Mouse (Mus musculus) lung, postnatal 0 days (tissue): ENCODE measurements around the gene Glyr1. TPM values are rescaled to one million over a fixed set of nuclear protein-coding genes. Genes with fewer than 3 reads are reported as not detected.

Source experiments
- ATAC-seq: fragments of 200-750 bp; cut with Nextera tagmentation; 2 replicates; pipeline ENCODE4 v1.8.0; 2017; ENCODE audit warnings: moderate library complexity
- DNase-seq: peaks from one replicate; pipeline ENCODE4 v3.0.0-alpha.2; 2016; ENCODE audit warnings: low spot score
- H3K27ac ChIP-seq: fragments of 300-500 bp; sonication (generic); 2 replicates; pipeline ENCODE4 v1.5.1; 2014; ENCODE audit warnings: antibody characterized with exemption, mild to moderate bottlenecking, low read length, mixed read lengths
- H3K27me3 ChIP-seq: fragments of 300-500 bp; sonication (generic); replicated peaks from 2 replicates; pipeline ENCODE4 v1.6.1; 2014; ENCODE audit warnings: low read length, mixed read lengths; ENCODE audit not compliant: insufficient read depth
- H3K36me3 ChIP-seq: fragments of 300-500 bp; sonication (generic); 2 replicates; pipeline ENCODE4 v1.6.1; 2014; ENCODE audit warnings: low read length, mixed read lengths; ENCODE audit not compliant: insufficient read depth
- H3K4me1 ChIP-seq: fragments of 300-500 bp; sonication (generic); 2 replicates; pipeline ENCODE4 v1.6.1; 2014; ENCODE audit warnings: antibody characterized with exemption, low read depth, low read length, mixed read lengths; ENCODE audit not compliant: insufficient read depth
- H3K4me2 ChIP-seq: fragments of 300-500 bp; sonication (generic); replicated peaks from 2 replicates; pipeline ENCODE4 v1.6.1; 2014; ENCODE audit warnings: low read depth, mild to moderate bottlenecking, low read length, moderate library complexity, mixed read lengths
- H3K4me3 ChIP-seq: fragments of 300-500 bp; sonication (generic); 2 replicates; pipeline ENCODE4 v1.5.1; 2014; ENCODE audit warnings: low read depth, low read length
- H3K9ac ChIP-seq: fragments of 300-500 bp; sonication (generic); replicated peaks from 2 replicates; pipeline ENCODE4 v1.6.1; 2014; ENCODE audit warnings: low read depth, mild to moderate bottlenecking
- H3K9me3 ChIP-seq: fragments of 300-500 bp; sonication (generic); 2 replicates; pipeline ENCODE4 v1.6.1; 2016; ENCODE audit warnings: low read length, mixed read lengths
- CTCF ChIP-seq: IDR thresholded peaks from 2 replicates; pipeline ENCODE4 v1.5.1; 2016; ENCODE audit warnings: antibody characterized with exemption, mild to moderate bottlenecking
- EP300 ChIP-seq: IDR thresholded peaks from 2 replicates; pipeline ENCODE4 v1.6.1; 2016; ENCODE audit warnings: antibody characterized with exemption, mild to moderate bottlenecking, control low read depth
- WGBS: fragments of 180-500 bp; shearing (Covaris S2); extraction: QIAGEN DNeasy Blood & Tissue Kit; methylation state at CpG from one replicate; pipeline ENCODE4 v1.1.7; 2014; 5-methylcytosine and 5-hydroxymethylcytosine counted together
- polyA plus RNA-seq: library from polyadenylated mRNA; unstranded; fragments of >200 nt; fragmentation: Nextera tagmentation; extraction: Ambion mirVana; gene quantifications from 2 replicates; pipeline ENCODE4 v1.2.1, GENCODE M21; 2015

The Glyr1 gene
- polyA plus RNA-seq, 1 experiment from 2014 or later, result 75.8 TPM

DNA sequence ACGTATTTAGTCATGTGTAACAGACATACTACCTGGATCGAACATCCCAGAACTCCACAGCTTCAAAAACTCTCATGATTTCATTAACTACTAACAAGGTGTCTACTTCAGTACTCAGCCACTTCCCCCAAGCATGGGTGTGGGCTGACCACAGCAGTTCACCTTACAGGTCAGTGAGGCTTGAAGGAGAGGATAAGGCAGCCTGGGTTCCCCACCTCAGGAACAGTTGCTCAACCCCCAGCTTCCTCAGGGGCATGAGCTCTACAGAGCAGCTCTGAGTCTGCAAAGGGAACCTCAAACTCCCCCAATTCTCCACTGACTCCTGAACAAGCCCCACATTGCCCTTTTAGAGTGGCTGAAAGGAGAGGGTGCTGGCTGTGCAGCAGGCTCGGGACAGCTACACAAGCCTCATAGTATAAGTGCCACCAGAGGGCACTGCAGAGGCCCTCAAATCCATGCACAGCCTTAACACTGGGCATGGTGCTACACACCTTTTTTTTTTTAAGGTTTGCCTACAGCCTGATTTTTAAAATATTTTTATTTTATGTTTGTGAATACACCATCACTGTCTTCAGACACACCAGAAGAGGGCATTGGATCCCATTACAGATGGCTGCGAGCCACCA is 69.8 kb downstream of the Glyr1 start:
- H3K4me2 ChIP-seq, result no peak overlapping the region
- no peak overlapping the region for H3K4me3 ChIP-seq
- H3K27ac ChIP-seq, result no peak overlapping the region
- ATAC-seq (peak; percentile 72), DNase-seq (peak; percentile 70)
- TF ChIP-seq EP300 (no peak), CTCF (peak; percentile 75)
- H3K36me3 ChIP-seq, result no peaks in the 10 kb centered on the region
- no peaks in the 10 kb centered on the region for H3K9me3 ChIP-seq
- H3K4me1 ChIP-seq, result no peaks in the 10 kb centered on the region
- 69% methylated on average over 4 of the region's 4 CpGs for WGBS
- no peaks in the 10 kb centered on the region for H3K27me3 ChIP-seq
- H3K9ac ChIP-seq, result no peak overlapping the region

DNA sequence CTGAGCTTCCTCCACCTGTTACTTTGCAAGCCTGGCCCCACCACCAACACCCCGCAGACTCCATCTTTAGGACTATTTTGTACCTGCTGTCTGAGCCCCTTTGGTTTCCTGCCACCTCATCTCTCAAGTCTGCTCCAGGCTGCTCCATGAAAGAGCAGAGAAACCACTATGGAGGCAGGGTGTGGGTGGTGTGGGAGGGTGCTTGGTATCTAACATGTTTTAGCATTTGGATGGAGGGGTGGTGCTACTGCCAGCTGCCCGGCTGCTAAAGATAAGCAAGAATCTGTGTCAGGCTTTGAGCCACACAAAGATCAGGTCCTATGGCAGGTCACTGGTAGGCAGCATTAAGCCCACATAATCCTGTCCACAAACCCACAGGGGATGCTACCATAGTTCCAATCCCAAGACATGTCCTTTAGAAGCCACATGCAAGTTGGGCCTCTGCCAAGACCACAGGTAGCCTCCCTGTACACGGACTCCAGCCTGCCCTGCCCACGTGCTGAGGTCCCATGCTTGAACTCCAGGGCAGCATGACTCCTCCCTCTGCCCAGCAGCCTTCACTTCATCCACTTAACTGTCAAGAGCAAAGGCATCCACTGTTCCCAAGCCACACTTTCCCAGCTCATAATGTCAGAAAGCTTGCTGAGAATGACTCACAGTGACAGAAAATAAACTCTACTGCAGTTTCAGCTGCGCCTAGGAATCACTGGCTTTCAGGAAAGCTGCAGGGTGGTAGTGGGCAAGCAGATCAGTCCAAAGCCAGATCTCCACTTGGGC is 71.2 kb downstream of the Glyr1 start:
- Histone ChIP-seq H3K4me3 (no peak overlapping the region), H3K4me2 (no peak overlapping the region), H3K27ac (0 out of 2 replicates have a peak overlapping the region, but pooled peaks have one; percentile 47), H3K27me3 (no peaks in the 10 kb centered on the region), H3K9ac (no peak overlapping the region), H3K9me3 (no peaks in the 10 kb centered on the region), H3K4me1 (no peaks in the 10 kb centered on the region), H3K36me3 (no peaks in the 10 kb centered on the region)
- WGBS, result 41% methylated on average over 5 of the region's 5 CpGs
- DNase-seq (peak; percentile 87), ATAC-seq (peak; percentile 95)
- TF ChIP-seq EP300 (no peak), CTCF (no peak)

- TF ChIP-seq EP300 (no peak), CTCF (no peak)
- WGBS, result 57% methylated on average over 2 of the region's 2 CpGs
- DNase-seq (no peak), ATAC-seq (no peak)
- no peaks in the 10 kb centered on the region for H3K36me3 ChIP-seq
- H3K27me3 ChIP-seq, result no peaks in the 10 kb centered on the region
- H3K27ac ChIP-seq, result no peak overlapping the region
- no peak overlapping the region for H3K9ac ChIP-seq
- H3K4me1 ChIP-seq, result no peaks in the 10 kb centered on the region
- no peak overlapping the region for H3K4me2 ChIP-seq
- H3K4me3 ChIP-seq, result no peak overlapping the region
- no peaks in the 10 kb centered on the region for H3K9me3 ChIP-seq
Measured at GRCm38 (mm10) chr16:4976180-4976579, 73.5 kb downstream of the Glyr1 start.

GRCm38 (mm10) chr16:4974521-4974920 is 75.1 kb downstream of the Glyr1 start:
- no peak overlapping the region for H3K4me3 ChIP-seq
- H3K4me1 ChIP-seq, result no peaks in the 10 kb centered on the region
- TF ChIP-seq CTCF (no peak), EP300 (no peak)
- no peaks in the 10 kb centered on the region for H3K36me3 ChIP-seq
- no peaks in the 10 kb centered on the region for H3K27me3 ChIP-seq
- H3K9me3 ChIP-seq, result no peaks in the 10 kb centered on the region
- H3K4me2 ChIP-seq, result no peak overlapping the region
- H3K9ac ChIP-seq, result no peak overlapping the region
- no peak for DNase-seq
- no peak for ATAC-seq
- WGBS, result 86% methylated on average over 5 of the region's 5 CpGs
- H3K27ac ChIP-seq, result no peak overlapping the region

GRCm38 (mm10) chr16:4971626-4972025 is 78.0 kb downstream of the Glyr1 start:
- 58% methylated on average over 4 of the region's 4 CpGs for WGBS

DNA sequence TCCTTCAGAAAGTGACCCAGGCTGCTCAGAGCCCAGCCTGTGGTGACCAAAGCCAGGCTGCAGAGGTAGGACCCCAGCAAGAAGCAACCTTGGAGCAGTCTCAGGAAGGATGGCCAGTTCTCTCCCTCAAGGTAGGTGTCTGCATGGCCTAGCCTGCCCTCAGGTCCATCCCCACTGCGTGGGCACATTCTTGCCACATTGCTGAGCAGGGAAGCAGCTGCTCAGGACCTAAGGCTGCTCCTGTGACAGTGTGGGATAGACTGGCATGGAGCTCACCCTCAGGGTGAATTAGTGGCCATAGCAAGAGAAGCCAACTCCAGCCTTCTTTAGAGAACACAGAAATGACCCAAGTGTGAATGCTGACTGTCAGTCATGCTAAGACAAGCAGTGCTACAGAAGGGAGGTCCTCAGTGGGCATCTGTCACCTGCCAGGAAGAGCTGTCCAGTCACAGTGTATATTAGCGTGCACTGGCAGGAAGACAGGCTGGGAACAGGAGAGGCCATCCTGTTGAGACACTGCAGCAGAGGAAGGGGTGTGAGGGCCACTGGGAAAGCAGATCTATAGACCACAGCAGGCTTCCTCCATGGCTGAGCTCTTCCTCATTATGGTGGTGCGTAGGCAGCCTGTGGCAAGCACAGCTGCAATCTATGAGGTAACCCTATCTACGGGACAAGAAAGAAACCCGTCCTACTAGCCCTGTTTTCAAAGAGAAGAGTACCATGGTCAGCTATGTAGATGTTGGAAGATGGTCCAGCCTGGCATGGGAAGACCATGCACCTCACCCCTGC is 80.4 kb downstream of the Glyr1 start:
- 80% methylated on average over 5 of the region's 5 CpGs for WGBS
- peak; percentile 41 for DNase-seq
- Histone ChIP-seq H3K9ac (no peak overlapping the region), H3K4me2 (no peak overlapping the region), H3K4me1 (no peaks in the 10 kb centered on the region), H3K36me3 (no peaks in the 10 kb centered on the region), H3K27me3 (no peaks in the 10 kb centered on the region), H3K4me3 (no peak overlapping the region), H3K27ac (no peak overlapping the region), H3K9me3 (no peaks in the 10 kb centered on the region)
- peak; percentile 32; the same call in 1 of the 2 replicates for ATAC-seq
- no peak for TF ChIP-seq CTCF
- 0 out of 2 replicates have a peak, but pooled peaks have one; percentile 22 for TF ChIP-seq EP300

More at GRCm38 (mm10) chr16:4971626-4972025, 78.0 kb downstream of the Glyr1 start:
- Histone ChIP-seq H3K4me1 (no peaks in the 10 kb centered on the region), H3K27me3 (no peaks in the 10 kb centered on the region), H3K9me3 (no peaks in the 10 kb centered on the region), H3K9ac (no peak overlapping the region), H3K27ac (peak overlapping the region; percentile 71), H3K4me3 (no peak overlapping the region), H3K4me2 (no peak overlapping the region), H3K36me3 (no peaks in the 10 kb centered on the region)
- DNase-seq, result peak; percentile 78
- ATAC-seq, result peak; percentile 89
- peak; percentile 84 for TF ChIP-seq EP300
- no peak for TF ChIP-seq CTCF
